Mouse (Mus musculus): ENCODE data around the gene Cdh23.

DNA sequence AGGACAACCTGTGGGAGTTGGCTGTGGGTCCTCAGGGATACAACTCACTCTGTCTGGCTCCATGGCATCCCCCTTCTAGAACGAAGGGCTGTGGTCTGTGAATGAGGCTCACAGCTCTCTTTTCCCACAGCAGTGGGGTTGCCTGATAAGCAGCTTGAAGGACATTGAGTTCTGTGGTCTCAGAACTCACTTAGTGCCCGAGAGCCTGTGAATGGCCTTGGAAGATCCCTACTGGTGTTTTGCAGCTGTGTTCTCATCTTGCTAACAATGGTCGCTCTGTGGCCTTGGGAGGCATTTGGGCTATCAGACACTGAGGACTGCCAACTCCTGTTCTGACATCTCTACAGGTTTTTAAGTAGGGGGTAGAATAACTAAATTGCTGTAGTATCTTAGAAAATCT, 400.9 kb downstream of the Cdh23 start:
- no peak for TF ChIP-seq CTCF (IDR thresholded peaks at IDR 0.05)
- no peak for TF ChIP-seq EP300 (IDR thresholded peaks at IDR 0.05)

Data from lung, postnatal 0 days (tissue).